Mouse (Mus musculus) spleen, postnatal 36 days (tissue): ENCODE measurements around the gene Ccdc84.
"Not testable (repeated sequence)": the region's sequence is repeated elsewhere in the genome, so short reads cannot be mapped to it uniquely, and the experiment has no call there.

Experiments used
- DNase-seq, 2 experiments: peaks; one replicate each; pipeline ENCODE4 v3.0.0; 2022; ENCODE audit warnings: low spot score in 2 of 2, mixed read lengths in 1 of 2

The Ccdc84 gene

GRCm38 (mm10) chr9:44408693-44409092, 9.7 kb downstream of the Ccdc84 start:
- DNase-seq = not testable (repeated sequence)

GRCm38 (mm10) chr9:44407752-44408097, 10.6 kb downstream of the Ccdc84 start:
- no peak for DNase-seq

GRCm38 (mm10) chr9:44406906-44407751, 11.2 kb downstream of the Ccdc84 start, which contains the start of the genes Rps25 and Trappc4:
Gene Rps25 (plus strand): TSS chr9:44407139.
Gene Trappc4 (minus strand): TSS chr9:44407600.
- peak; percentile 89 to 91 for DNase-seq

- DNase-seq = no peak
Observed at GRCm38 (mm10) chr9:44405011-44405410, 13.4 kb downstream of the Ccdc84 start.

- DNase-seq = no peak
Observed at GRCm38 (mm10) chr9:44401081-44401480, 17.3 kb downstream of the Ccdc84 start.

GRCm38 (mm10) chr9:44399795-44400114, 18.6 kb downstream of the Ccdc84 start:
- DNase-seq = no peak

GRCm38 (mm10) chr9:44399114-44399794, 19.1 kb downstream of the Ccdc84 start:
- no peak for DNase-seq

- DNase-seq = no peak
Observed at GRCm38 (mm10) chr9:44398551-44398950, 19.8 kb downstream of the Ccdc84 start.

- no peak for DNase-seq
Observed at GRCm38 (mm10) chr9:44398087-44398486, 20.3 kb downstream of the Ccdc84 start.

GRCm38 (mm10) chr9:44396684-44397411, 21.5 kb downstream of the Ccdc84 start, which contains the start of gene Slc37a4:
Gene Slc37a4 (plus strand): TSS chr9:44396852.
- DNase-seq = peak; percentile 98

GRCm38 (mm10) chr9:44391466-44391865, 26.9 kb downstream of the Ccdc84 start:
- DNase-seq = peak; percentile 65 to 74

GRCm38 (mm10) chr9:44389273-44389672, 29.1 kb downstream of the Ccdc84 start:
- DNase-seq = peak; percentile 29 to 48

GRCm38 (mm10) chr9:44387221-44387620, 31.1 kb downstream of the Ccdc84 start:
- no peak for DNase-seq

- DNase-seq = no peak
Observed at GRCm38 (mm10) chr9:44384596-44384995, 33.8 kb downstream of the Ccdc84 start.

- DNase-seq = no peak
Observed at GRCm38 (mm10) chr9:44379862-44380261, 38.5 kb downstream of the Ccdc84 start.

- DNase-seq = peak; percentile 99
Observed at GRCm38 (mm10) chr9:44379054-44379834, 39.1 kb downstream of the Ccdc84 start, which contains the start of gene Hyou1. Gene Hyou1 (plus strand): TSS chr9:44379490.

- DNase-seq = no peak
Observed at GRCm38 (mm10) chr9:44378153-44378730, 40.1 kb downstream of the Ccdc84 start.

GRCm38 (mm10) chr9:44377335-44377734, 41.0 kb downstream of the Ccdc84 start:
- DNase-seq = not testable (repeated sequence)

GRCm38 (mm10) chr9:44376141-44376540, 42.2 kb downstream of the Ccdc84 start:
- no peak for DNase-seq

- DNase-seq = no peak
Observed at GRCm38 (mm10) chr9:44373386-44373785, 45.0 kb downstream of the Ccdc84 start.

- DNase-seq = no peak
Observed at GRCm38 (mm10) chr9:44364480-44364879, 53.9 kb downstream of the Ccdc84 start.
